7 mouse cellular contexts compared by ENCODE assay signal in genomic region chr10:69185894-69186893, GRCm38 (mm10). TPM values are rescaled to one million over a fixed set of nuclear protein-coding genes. Genes with fewer than 3 reads are reported as not detected.
A peak's percentile ranks its signal among the peaks of the same experiment; 100 is the strongest.
DNase-seq lines count a peak whose midpoint lies in the region; ATAC-seq lines count a peak whose summit lies in the region.

No protein-coding gene starts in this region.

- no peaks in the 10 kb centered on the region for H3K36me3 ChIP-seq in intestine, embryonic 14.5 days (ENCODE audit: control insufficient read depth, insufficient read depth, low read length)

- DNase-seq in adrenal gland, adult (ENCODE audit: inconsistent age in 2 of 2, low spot score in 1 of 2), result peak; percentile 74 to 94
- peak; percentile 85 for DNase-seq in embryo, embryonic 10 days (ENCODE audit: low spot score)
- DNase-seq in gastrocnemius, postnatal 25 days, result peak; percentile 63
- DNase-seq in intestine, embryonic 14.5 days (ENCODE audit: low spot score), result peak; percentile 86
- peak; percentile 34 to 70 for DNase-seq in left cerebral cortex, postnatal 10 days (ENCODE audit: extremely low spot score in 1 of 2, low spot score in 2 of 2)
- peak; percentile 48 for DNase-seq in right cerebral cortex, postnatal 14 days

- WGBS in intestine, embryonic 14.5 days, result 15% methylated on average over 21 of the region's 21 CpGs

- peaks cover 12% of the 10 kb centered on the region for H3K4me1 ChIP-seq in intestine, embryonic 14.5 days (replicated peaks; ENCODE audit: control insufficient read depth, insufficient read depth, low read length)

- H3K9ac ChIP-seq in intestine, embryonic 14.5 days (ENCODE audit: low read length), result no peak overlapping the region

- H3K4me2 ChIP-seq in intestine, embryonic 14.5 days (ENCODE audit: low read length), result peak overlapping the region; percentile 52

- ATAC-seq in intestine, embryonic 14.5 days (replicated peaks; ENCODE audit: low FRiP score, low TSS enrichment, low read depth), result peak; percentile 88
- peak; percentile 88 for ATAC-seq in megakaryocyte progenitor cell, adult 5-6 weeks (replicated peaks; ENCODE audit: poor library complexity)

- H3K27me3 ChIP-seq in intestine, embryonic 14.5 days (replicated peaks; ENCODE audit: control insufficient read depth, insufficient read depth, low read length), result no peaks in the 10 kb centered on the region

- no peaks in the 10 kb centered on the region for H3K9me3 ChIP-seq in intestine, embryonic 14.5 days (ENCODE audit: control insufficient read depth, low read length)

- intact Hi-C loops in left cerebral cortex, postnatal 10 days (cut with DNase I), result loop anchor here (5.0 kb wide), 1 partner anchor 121 kb away; no protein-coding TSS in a partner anchor

- peak overlapping the region; percentile 30 for H3K4me3 ChIP-seq in intestine, embryonic 14.5 days (ENCODE audit: low read depth, low read length)

- peak overlapping the region; percentile 92 for H3K27ac ChIP-seq in intestine, embryonic 14.5 days (ENCODE audit: low read depth)

RNA-seq across cellular contexts. Expression of gene A930033H14Rik, which starts 26.7 kb away (rescaled TPM):
- total RNA-seq in gastrocnemius, postnatal 25 days (2021), result 1 to 10 TPM; 2.7 to 2.8 TPM
- polyA plus RNA-seq in intestine, embryonic 14.5 days (2014; fragmentation: Nextera tagmentation; extraction: Ambion mirVana), result 2.7 and 2.8 TPM in 2 replicates
- 1 to 10 TPM; 4.4 to 5.4 TPM for total RNA-seq in left cerebral cortex, postnatal 10 days (2021)
- 2.9 and 3.0 TPM in 2 replicates for total RNA-seq in megakaryocyte progenitor cell, adult 5-6 weeks (2015)
- total RNA-seq in megakaryocyte progenitor cell, adult 5-6 weeks (2017), result 1.6 and 1.7 TPM in 2 replicates

RNA-seq across cellular contexts. Expression of gene Rhobtb1, which starts 35.0 kb away (rescaled TPM):
- total RNA-seq in gastrocnemius, postnatal 25 days (2021), result 10 to 100 TPM; 10.3 to 17.2 TPM
- polyA plus RNA-seq in intestine, embryonic 14.5 days (2014; fragmentation: Nextera tagmentation; extraction: Ambion mirVana), result 26.1 and 31.4 TPM in 2 replicates
- total RNA-seq in left cerebral cortex, postnatal 10 days (2021), result 10 to 100 TPM; 10.0 to 14.4 TPM
- total RNA-seq in megakaryocyte progenitor cell, adult 5-6 weeks (2015), result 1.6 and 1.7 TPM in 2 replicates
- total RNA-seq in megakaryocyte progenitor cell, adult 5-6 weeks (2017), result 1.7 and 2.0 TPM in 2 replicates

Comparison
In these comparisons a context has a peak if more than half of its experiments do, and no peak if none do; other contexts are left out.
1. Peak in every context shown above with its lines: DNase-seq, ATAC-seq, H3K4me3 ChIP-seq and H3K27ac ChIP-seq.